Mouse (Mus musculus): ENCODE measurements around the gene Olfr165. TPM values are rescaled to one million over a fixed set of nuclear protein-coding genes. Genes with fewer than 3 reads are reported as not detected.
"Not testable (repeated sequence)": the region's sequence is repeated elsewhere in the genome, so short reads cannot be mapped to it uniquely, and the experiment has no call there.

The Olfr165 gene
- total RNA-seq (2014; rRNA removed) = not detected in 2 replicates
- polyA plus RNA-seq (2015; fragmentation: Nextera tagmentation; extraction: Ambion mirVana) = not detected in 2 replicates

DNA sequence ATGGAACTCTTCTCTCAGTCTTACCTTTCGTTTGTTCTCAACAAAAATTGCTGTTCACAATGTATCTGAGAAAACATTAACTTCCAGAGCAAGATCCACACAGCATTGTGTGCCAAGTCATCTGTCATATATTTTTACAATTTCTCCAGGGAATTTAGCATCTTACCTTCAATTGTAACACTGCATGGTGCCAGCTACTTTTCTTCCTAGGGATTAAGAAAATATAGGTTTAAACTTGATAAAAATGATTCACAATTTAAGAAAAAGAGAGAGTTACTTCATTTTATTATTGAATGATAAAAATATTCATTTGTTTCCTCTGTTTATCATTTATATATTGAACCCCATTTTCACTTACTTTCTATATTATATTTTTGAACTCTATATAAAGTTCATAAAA lies at the start of gene Olfr165:
Olfr165 (minus strand) TSS at position 101 of the 400 bp plus-strand sequence.
- DNase-seq (ENCODE audit: low spot score) (no peak), ATAC-seq (ENCODE audit: low FRiP score) (no peak)
- Histone ChIP-seq H3K9ac (replicated peaks; ENCODE audit: low read length, poor library complexity, severe bottlenecking) (no peak within 1 kb of the TSS), H3K27me3 (ENCODE audit: insufficient read depth, low read length) (no peaks in the 10 kb centered on the region), H3K4me2 (ENCODE audit: low read depth, low read length, poor library complexity, severe bottlenecking) (no peak within 1 kb of the TSS), H3K4me1 (ENCODE audit: insufficient read depth, low read length) (no peaks in the 10 kb centered on the region), H3K36me3 (ENCODE audit: insufficient read depth, low read length) (no peaks in the 10 kb centered on the region), H3K9me3 (ENCODE audit: low read length) (no peaks in the 10 kb centered on the region), H3K4me3 (ENCODE audit: low read depth, low read length) (no peak within 1 kb of the TSS), H3K27ac (ENCODE audit: low read depth, low read length) (no peak within 1 kb of the TSS)
- WGBS = 51% methylated on average over 1 of the region's 1 CpGs
- no peak for TF ChIP-seq CTCF (IDR thresholded peaks at IDR 0.05)

DNA sequence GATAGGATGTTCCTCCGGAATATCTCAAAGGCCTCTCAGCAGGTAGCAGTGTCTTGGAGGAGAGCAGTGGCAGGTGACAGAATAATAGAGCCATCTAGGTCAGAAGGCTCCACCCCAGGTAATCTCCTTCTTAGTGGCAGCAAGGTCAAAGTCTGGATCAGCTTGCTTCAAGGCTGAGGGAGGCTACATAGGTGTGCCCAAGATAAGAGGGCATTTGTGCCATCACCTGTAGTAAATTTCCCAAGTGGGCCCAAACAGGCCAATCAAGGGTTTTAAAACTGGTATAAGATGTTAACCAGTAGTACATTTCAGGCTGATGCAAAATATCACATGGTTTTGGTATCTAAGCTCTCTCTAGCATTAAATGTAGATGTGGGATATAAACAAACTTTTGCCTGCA lies 41.4 kb upstream of the Olfr165 start:
- DNase-seq (ENCODE audit: low spot score) = no peak
- no peak for ATAC-seq (ENCODE audit: low FRiP score)
- Histone ChIP-seq H3K4me3 (ENCODE audit: low read depth, low read length) (no peak overlapping the region), H3K9me3 (ENCODE audit: low read length) (0 out of 2 replicates have a peak, but pooled peaks cover under 1% of the 10 kb centered on the region), H3K36me3 (ENCODE audit: insufficient read depth, low read length) (no peaks in the 10 kb centered on the region), H3K4me1 (ENCODE audit: insufficient read depth, low read length) (no peaks in the 10 kb centered on the region), H3K4me2 (ENCODE audit: low read depth, low read length, poor library complexity, severe bottlenecking) (no peak overlapping the region), H3K27me3 (ENCODE audit: insufficient read depth, low read length) (no peaks in the 10 kb centered on the region), H3K9ac (replicated peaks; ENCODE audit: low read length, poor library complexity, severe bottlenecking) (no peak overlapping the region), H3K27ac (ENCODE audit: low read depth, low read length) (no peak overlapping the region)
- no peak for TF ChIP-seq CTCF (IDR thresholded peaks at IDR 0.05)
- 83% methylated on average over 1 of the region's 1 CpGs for WGBS

DNA sequence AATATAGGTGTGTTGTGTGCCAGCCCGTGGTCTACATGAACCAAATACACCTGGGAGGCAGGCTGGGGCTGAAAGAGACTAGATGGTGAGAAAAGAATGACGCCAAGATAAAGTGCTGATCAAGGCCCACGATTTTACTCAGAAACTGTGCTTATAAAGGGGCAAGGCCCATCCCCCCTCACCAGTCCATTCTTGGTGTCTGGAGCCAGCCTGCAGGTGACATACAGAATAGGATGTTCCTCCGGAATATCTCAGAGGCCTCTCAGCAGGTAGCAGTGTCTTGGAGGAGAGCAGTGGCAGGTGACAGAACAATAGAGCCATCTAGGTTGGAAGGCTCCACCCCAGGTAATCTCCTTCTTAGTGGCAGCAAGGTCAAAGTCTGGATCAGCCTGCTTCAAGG lies 35.8 kb upstream of the Olfr165 start:
- 75% methylated on average over 4 of the region's 4 CpGs for WGBS
- H3K27me3 ChIP-seq (ENCODE audit: insufficient read depth, low read length); H3K27ac ChIP-seq (ENCODE audit: low read depth, low read length); H3K36me3 ChIP-seq (ENCODE audit: insufficient read depth, low read length); H3K9me3 ChIP-seq (ENCODE audit: low read length); H3K9ac ChIP-seq (replicated peaks; ENCODE audit: low read length, poor library complexity, severe bottlenecking); ATAC-seq (ENCODE audit: low FRiP score); H3K4me2 ChIP-seq (ENCODE audit: low read depth, low read length, poor library complexity, severe bottlenecking); H3K4me1 ChIP-seq (ENCODE audit: insufficient read depth, low read length); DNase-seq (ENCODE audit: low spot score); H3K4me3 ChIP-seq (ENCODE audit: low read depth, low read length): not testable (repeated sequence)

DNA sequence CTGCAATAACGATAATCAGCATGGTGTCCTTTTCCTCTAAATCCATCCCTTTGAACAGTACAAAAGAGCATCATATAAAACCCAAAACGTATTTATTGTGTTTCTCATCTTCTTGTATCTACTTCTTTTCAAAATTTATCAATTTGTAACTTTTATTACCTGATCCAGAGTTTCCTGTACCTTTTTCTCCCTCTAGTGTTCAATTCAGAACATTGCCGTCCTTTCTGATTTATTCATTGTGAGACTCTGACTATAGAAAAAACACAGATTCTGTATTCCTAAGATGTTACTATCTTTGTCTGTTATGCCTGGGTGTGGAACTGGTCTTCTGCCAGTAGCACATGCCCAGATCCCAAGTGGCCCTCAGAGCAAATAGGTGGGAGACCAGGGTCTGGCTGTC lies 35.0 kb downstream of the Olfr165 start:
- H3K4me2 ChIP-seq (ENCODE audit: low read depth, low read length, poor library complexity, severe bottlenecking) = no peak overlapping the region
- no peaks in the 10 kb centered on the region for H3K36me3 ChIP-seq (ENCODE audit: insufficient read depth, low read length)
- WGBS = 63% methylated on average over 3 of the region's 3 CpGs
- no peaks in the 10 kb centered on the region for H3K4me1 ChIP-seq (ENCODE audit: insufficient read depth, low read length)
- H3K9ac ChIP-seq (replicated peaks; ENCODE audit: low read length, poor library complexity, severe bottlenecking) = no peak overlapping the region
- H3K4me3 ChIP-seq (ENCODE audit: low read depth, low read length) = no peak overlapping the region
- peak; percentile 0 for DNase-seq (ENCODE audit: low spot score)
- H3K27ac ChIP-seq (ENCODE audit: low read depth, low read length) = no peak overlapping the region
- peak; percentile 54 for TF ChIP-seq CTCF (IDR thresholded peaks at IDR 0.05)
- 0 out of 2 replicates have a peak, but pooled peaks cover 3% of the 10 kb centered on the region for H3K9me3 ChIP-seq (ENCODE audit: low read length)
- ATAC-seq (ENCODE audit: low FRiP score) = no peak
- no peaks in the 10 kb centered on the region for H3K27me3 ChIP-seq (ENCODE audit: insufficient read depth, low read length)

Other genes with a start within 250 kb of the Olfr165 start
- gene Olfr164, start 109.1 kb downstream of the Olfr165 start, total RNA-seq (2014; rRNA removed) = not detected in 2 replicates
- not detected in 2 replicates for gene Olfr164, start 109.1 kb downstream of the Olfr165 start, polyA plus RNA-seq (2015; fragmentation: Nextera tagmentation; extraction: Ambion mirVana)
- gene Olfr166, start 60.6 kb upstream of the Olfr165 start, total RNA-seq (2014; rRNA removed) = not detected in 2 replicates
- gene Olfr166, start 60.6 kb upstream of the Olfr165 start, polyA plus RNA-seq (2015; fragmentation: Nextera tagmentation; extraction: Ambion mirVana) = not detected in 2 replicates
- gene Olfr167, start 99.1 kb upstream of the Olfr165 start, total RNA-seq (2014; rRNA removed) = not detected in 2 replicates
- not detected in 2 replicates for gene Olfr167, start 99.1 kb upstream of the Olfr165 start, polyA plus RNA-seq (2015; fragmentation: Nextera tagmentation; extraction: Ambion mirVana)
- gene Olfr168, start 112.4 kb upstream of the Olfr165 start, total RNA-seq (2014; rRNA removed) = not detected in 2 replicates
- not detected in 2 replicates for gene Olfr168, start 112.4 kb upstream of the Olfr165 start, polyA plus RNA-seq (2015; fragmentation: Nextera tagmentation; extraction: Ambion mirVana)
- gene Olfr169, start 148.7 kb upstream of the Olfr165 start, total RNA-seq (2014; rRNA removed) = not detected in 2 replicates
- not detected in 2 replicates for gene Olfr169, start 148.7 kb upstream of the Olfr165 start, polyA plus RNA-seq (2015; fragmentation: Nextera tagmentation; extraction: Ambion mirVana)
- not detected in 2 replicates for gene Olfr170, start 188.7 kb upstream of the Olfr165 start, total RNA-seq (2014; rRNA removed)
- not detected in 2 replicates for gene Olfr170, start 188.7 kb upstream of the Olfr165 start, polyA plus RNA-seq (2015; fragmentation: Nextera tagmentation; extraction: Ambion mirVana)
- not detected in 2 replicates for gene Olfr171, start 206.8 kb upstream of the Olfr165 start, total RNA-seq (2014; rRNA removed)
- gene Olfr171, start 206.8 kb upstream of the Olfr165 start, polyA plus RNA-seq (2015; fragmentation: Nextera tagmentation; extraction: Ambion mirVana) = not detected in 2 replicates